Mouse (Mus musculus) CH12.LX (cell line): Measurements from ENCODE around the gene Pcdh7. TPM values are rescaled to one million over a fixed set of nuclear protein-coding genes. Genes with fewer than 3 reads are reported as not detected.

Source experiments
- DNase-seq: peaks from one replicate; pipeline ENCODE4 v3.0.0-alpha.2; 2013; ENCODE audit errors: extremely low read depth
- H3K27ac ChIP-seq: 2 replicates; pipeline ENCODE4 v1.5.1; 2012; ENCODE audit warnings: low read depth, mild to moderate bottlenecking, control low read depth, moderate library complexity; ENCODE audit not compliant: insufficient read depth
- H3K27me3 ChIP-seq: replicated peaks from 2 replicates; pipeline ENCODE3; 2012; ENCODE audit warnings: inconsistent platforms
- H3K36me3 ChIP-seq, 2 experiments: replicated peaks in 1 of 2; 2 replicates each; pipeline versions ENCODE3 to v1.6.1; 2012; ENCODE audit warnings: inconsistent platforms in 1 of 2, low read length in 1 of 2, mild to moderate bottlenecking in 1 of 2, mixed read lengths in 1 of 2, moderate library complexity in 1 of 2; ENCODE audit not compliant: control insufficient read depth in 1 of 2, insufficient read depth in 1 of 2
- H3K4me1 ChIP-seq, 2 experiments: 2 replicates each; pipeline ENCODE4 v1.6.1; 2012; ENCODE audit warnings: inconsistent platforms in 1 of 2, moderate library complexity in 1 of 2; ENCODE audit not compliant: insufficient read depth in 2 of 2, control insufficient read depth in 1 of 2
- H3K4me2 ChIP-seq: 2 replicates; pipeline ENCODE4 v1.6.1; 2012; ENCODE audit warnings: low read depth, mild to moderate bottlenecking, control low read depth; ENCODE audit not compliant: poor library complexity, insufficient read depth, severe bottlenecking
- H3K4me3 ChIP-seq, 3 experiments: fragments of 150-350 bp in 1 of 3; sonication (generic) in 1 of 3; replicated peaks in 1 of 3; 2 replicates each; pipeline versions ENCODE3 to v1.5.1; 2011 to 2012; ENCODE audit warnings: low read depth in 2 of 3, low read length in 2 of 3, mild to moderate bottlenecking in 2 of 3, moderate library complexity in 2 of 3, control low read depth in 1 of 3, improper control_type of control experiment in 1 of 3, inconsistent platforms in 1 of 3, mixed read lengths in 1 of 3; ENCODE audit not compliant: poor library complexity in 1 of 3
- H3K79me2 ChIP-seq: replicated peaks from 2 replicates; pipeline ENCODE4 v1.6.1; 2012; ENCODE audit warnings: mild to moderate bottlenecking, moderate library complexity; ENCODE audit not compliant: control insufficient read depth, poor library complexity, insufficient read depth, severe bottlenecking; ENCODE audit errors: extremely low read depth
- H3K9ac ChIP-seq: 2 replicates; pipeline ENCODE4 v1.6.1; 2012; ENCODE audit warnings: low read depth, mild to moderate bottlenecking, control low read depth, moderate library complexity; ENCODE audit not compliant: insufficient read depth
- H3K9me3 ChIP-seq: replicated peaks from 2 replicates; pipeline ENCODE3; 2012; ENCODE audit warnings: low read length, inconsistent platforms, mixed read lengths
- BHLHE40 ChIP-seq: IDR thresholded peaks from 2 replicates; pipeline ENCODE4 v1.6.1; 2011; ENCODE audit warnings: mild to moderate bottlenecking, low read depth, low read length, improper control_type of control experiment
- CHD1 ChIP-seq: IDR thresholded peaks from 2 replicates; pipeline ENCODE4 v1.6.1; 2012; ENCODE audit warnings: low read depth, low read length, improper control_type of control experiment, inconsistent platforms
- CTCF ChIP-seq, 2 experiments: IDR thresholded peaks in 1 of 2; conservative IDR thresholded peaks in 1 of 2; 2 replicates each; pipeline ENCODE4 v1.5.1; 2011 to 2012; ENCODE audit warnings: low read depth in 2 of 2, low read length in 2 of 2, improper control_type of control experiment in 1 of 2, inconsistent platforms in 1 of 2, mild to moderate bottlenecking in 1 of 2, moderate library complexity in 1 of 2
- EP300 ChIP-seq: IDR thresholded peaks from 2 replicates; pipeline ENCODE4 v1.6.1; 2011; ENCODE audit warnings: low read length, improper control_type of control experiment
- GABPA ChIP-seq: IDR thresholded peaks from 2 replicates; pipeline ENCODE4 v1.6.1; 2012; ENCODE audit warnings: low read depth, low read length, improper control_type of control experiment, inconsistent platforms; ENCODE audit not compliant: insufficient replicate concordance
- HCFC1 ChIP-seq: IDR thresholded peaks from 2 replicates; pipeline ENCODE4 v1.6.1; 2012; ENCODE audit warnings: low read depth, mild to moderate bottlenecking, inconsistent platforms, low read length, improper control_type of control experiment
- IRF4 ChIP-seq: IDR thresholded peaks from 2 replicates; pipeline ENCODE4 v1.6.1; 2014; ENCODE audit warnings: low read depth, mild to moderate bottlenecking, inconsistent platforms, low read length, improper control_type of control experiment
- JUN ChIP-seq: IDR thresholded peaks from 2 replicates; pipeline ENCODE4 v1.6.1; 2011; ENCODE audit warnings: low read depth, mild to moderate bottlenecking, low read length, improper control_type of control experiment, moderate library complexity; ENCODE audit not compliant: insufficient read depth
- KAT2A ChIP-seq: IDR thresholded peaks from 2 replicates; pipeline ENCODE4 v1.6.1; 2012; ENCODE audit warnings: low read length, improper control_type of control experiment, inconsistent platforms; ENCODE audit not compliant: insufficient replicate concordance
- MAFK ChIP-seq: IDR thresholded peaks from 2 replicates; pipeline ENCODE4 v1.6.1; 2011; ENCODE audit warnings: low read length, improper control_type of control experiment; ENCODE audit not compliant: insufficient replicate concordance
- MAX ChIP-seq: IDR thresholded peaks from 2 replicates; pipeline ENCODE4 v1.6.1; 2011; ENCODE audit warnings: low read length, improper control_type of control experiment
- MAZ ChIP-seq: IDR thresholded peaks from 2 replicates; pipeline ENCODE4 v1.6.1; 2012; ENCODE audit warnings: low read depth, mild to moderate bottlenecking, inconsistent platforms, low read length, improper control_type of control experiment, moderate library complexity
- MEF2A ChIP-seq: IDR thresholded peaks from 2 replicates; pipeline ENCODE4 v1.6.1; 2014; ENCODE audit warnings: low read depth, mild to moderate bottlenecking, inconsistent platforms, low read length, improper control_type of control experiment, borderline replicate concordance
- MXI1 ChIP-seq: IDR thresholded peaks from 2 replicates; pipeline ENCODE4 v1.6.1; 2011; ENCODE audit warnings: mild to moderate bottlenecking, low read depth, low read length, improper control_type of control experiment
- MYC ChIP-seq: IDR thresholded peaks from 2 replicates; pipeline ENCODE4 v1.6.1; 2011; ENCODE audit warnings: low read depth, mild to moderate bottlenecking, improper control_type of control experiment, low read length
- NELFE ChIP-seq: IDR thresholded peaks from 2 replicates; pipeline ENCODE4 v1.6.1; 2011; ENCODE audit warnings: low read depth, low read length, improper control_type of control experiment
- NRF1 ChIP-seq: IDR thresholded peaks from 2 replicates; pipeline ENCODE4 v1.6.1; 2014; ENCODE audit warnings: low read depth, mild to moderate bottlenecking, inconsistent platforms, low read length, improper control_type of control experiment, moderate library complexity
- PAX5 ChIP-seq: IDR thresholded peaks from 2 replicates; pipeline ENCODE4 v1.6.1; 2012; ENCODE audit warnings: low read length, inconsistent platforms, mixed read lengths
- RCOR1 ChIP-seq: conservative IDR thresholded peaks from 2 replicates; pipeline ENCODE4 v1.6.1; 2012; ENCODE audit warnings: low read depth, mild to moderate bottlenecking, inconsistent platforms, low read length, improper control_type of control experiment
- SMC3 ChIP-seq: IDR thresholded peaks from 2 replicates; pipeline ENCODE4 v1.6.1; 2011; ENCODE audit warnings: low read depth, low read length, improper control_type of control experiment
- TBP ChIP-seq: conservative IDR thresholded peaks from 2 replicates; pipeline ENCODE4 v1.6.1; 2011; ENCODE audit warnings: low read depth, low read length, improper control_type of control experiment
- TCF12 ChIP-seq: IDR thresholded peaks from 2 replicates; pipeline ENCODE4 v1.6.1; 2014; ENCODE audit warnings: low read depth, mild to moderate bottlenecking, inconsistent platforms, low read length, improper control_type of control experiment
- UBTF ChIP-seq: IDR thresholded peaks from 2 replicates; pipeline ENCODE4 v1.6.1; 2012; ENCODE audit warnings: low read depth, mild to moderate bottlenecking, inconsistent platforms, low read length, improper control_type of control experiment, moderate library complexity
- USF2 ChIP-seq: conservative IDR thresholded peaks from 2 replicates; pipeline ENCODE4 v1.6.1; 2011; ENCODE audit warnings: low read depth, low read length, improper control_type of control experiment
- ZMIZ1 ChIP-seq: IDR thresholded peaks from 2 replicates; pipeline ENCODE4 v1.6.1; 2012; ENCODE audit warnings: low read depth, mild to moderate bottlenecking, inconsistent platforms, low read length, improper control_type of control experiment
- dilution Hi-C: fragments of 300-500 bp; cut with MboI; formaldehyde crosslinking; loops from 2 replicates; pipeline ENCODE4 v1.14.3; 2020; ENCODE audit warnings: low sequenced_read_pairs; ENCODE audit not compliant: extremely low pct_unique_long_range_greater_than_20kb, extremely low pct_ligation_motif_present
- in situ Hi-C: fragments of 300-500 bp; cut with MboI; formaldehyde crosslinking; loops from 3 replicates; pipeline ENCODE4 v1.14.3; 2019; ENCODE audit warnings: low sequenced_read_pairs, low pct_ligation_motif_present, low pct_unique_long_range_greater_than_20kb, mixed read lengths
- polyA plus RNA-seq: library from polyadenylated mRNA; unstranded; fragments of >175 nt; gene quantifications from 2 replicates; pipeline ENCODE4 v1.2.1, GENCODE M21; 2012; ENCODE audit warnings: low read depth; ENCODE audit not compliant: insufficient read length
- total RNA-seq, 2 experiments: library from RNA; depleted of rRNA; stranded (reverse); fragments of 300-350 nt in 1 of 2; fragments of >200 nt in 1 of 2; gene quantifications; 2 replicates each; pipeline ENCODE4 v1.2.3; 2012 to 2014

Gene Pcdh7
- total and polyA plus RNA-seq, 3 experiments, result not detected

DNA sequence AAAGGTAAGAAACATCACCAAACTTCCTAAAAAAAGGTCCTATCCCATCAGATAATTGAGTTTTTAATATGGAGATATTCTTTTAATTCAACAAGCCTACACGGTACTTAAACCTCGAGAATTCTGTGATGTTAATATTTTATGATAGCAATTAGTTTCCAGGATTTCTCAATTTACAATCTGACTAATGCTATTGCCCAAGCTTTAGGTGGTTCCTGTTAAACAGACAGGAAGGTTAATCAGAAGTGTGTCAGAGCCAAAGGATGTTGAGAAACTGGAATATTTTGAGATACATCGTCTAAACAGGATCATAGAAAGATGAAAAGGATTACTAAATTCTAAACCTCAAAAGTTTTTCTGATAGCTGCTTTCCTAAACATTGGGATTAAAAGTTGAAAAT, 222.7 kb downstream of the Pcdh7 start:
- DNase-seq, result no peak
- no peaks in the 10 kb centered on the region for H3K4me1 ChIP-seq
- no peak overlapping the region for H3K9ac ChIP-seq
- no peaks in the 10 kb centered on the region for H3K27me3 ChIP-seq
- H3K4me2 ChIP-seq, result no peak overlapping the region
- no peak overlapping the region for H3K4me3 ChIP-seq
- no peaks in the 10 kb centered on the region for H3K79me2 ChIP-seq
- H3K36me3 ChIP-seq, result no peaks in the 10 kb centered on the region
- no peak for TF ChIP-seq MEF2A
- TF ChIP-seq GABPA, result no peak
- TF ChIP-seq MAFK, result no peak
- TF ChIP-seq MYC, result no peak
- TF ChIP-seq KAT2A, result no peak
- TF ChIP-seq NRF1, result no peak
- no peak for TF ChIP-seq CHD1
- no peak for TF ChIP-seq IRF4
- TF ChIP-seq JUN, result no peak
- TF ChIP-seq EP300, result no peak
- TF ChIP-seq MXI1, result no peak
- TF ChIP-seq ZMIZ1, result no peak
- TF ChIP-seq UBTF, result no peak
- TF ChIP-seq SMC3, result no peak
- no peak for TF ChIP-seq USF2
- dilution Hi-C loops, result no loop called here
- no peak overlapping the region for H3K27ac ChIP-seq
- H3K9me3 ChIP-seq, result peaks cover 2% of the 10 kb centered on the region
- in situ Hi-C loops, result no loop called here

DNA sequence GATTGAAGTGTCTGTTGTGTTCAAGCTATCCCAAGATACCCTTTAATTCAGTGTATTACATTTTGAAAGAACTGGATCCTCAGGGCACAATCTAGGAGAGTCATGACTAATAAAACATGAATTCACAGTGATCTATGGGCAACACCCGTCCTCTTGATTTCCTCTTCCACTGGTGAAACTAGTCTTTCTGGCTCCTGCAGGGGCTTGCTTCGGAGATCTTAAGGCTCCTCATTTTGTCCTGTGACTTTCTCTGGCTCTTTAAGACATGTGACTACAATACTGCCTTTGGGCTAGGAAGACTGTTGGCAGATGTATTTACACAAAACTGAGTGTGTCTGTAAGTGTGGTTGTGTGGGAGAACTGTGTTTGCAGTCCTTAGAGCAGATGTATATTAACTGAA, 225.4 kb downstream of the Pcdh7 start:
- Histone ChIP-seq H3K27ac (no peak overlapping the region), H3K9ac (no peak overlapping the region)
- in situ Hi-C loops, result no loop called here

More for the DNA sequence above, 225.4 kb downstream of the Pcdh7 start:
- Histone ChIP-seq H3K79me2 (no peaks in the 10 kb centered on the region), H3K9me3 (peaks cover 2% of the 10 kb centered on the region), H3K4me2 (no peak overlapping the region), H3K36me3 (no peaks in the 10 kb centered on the region), H3K27me3 (no peaks in the 10 kb centered on the region), H3K4me3 (no peak overlapping the region), H3K4me1 (no peaks in the 10 kb centered on the region)
- dilution Hi-C loops, result no loop called here
- no peak for DNase-seq
- no peak for TF ChIP-seq TBP
- TF ChIP-seq MAZ, result no peak
- no peak for TF ChIP-seq PAX5
- no peak for TF ChIP-seq HCFC1
- TF ChIP-seq CTCF (conservative IDR thresholded peaks at IDR 0.05 in 1 of 2, IDR thresholded peaks at IDR 0.05 in 1 of 2; ENCODE audit: low read depth in 2 of 2, low read length in 2 of 2), result no peak
- no peak for TF ChIP-seq GABPA
- TF ChIP-seq SMC3, result no peak
- TF ChIP-seq MAX, result no peak
- TF ChIP-seq NELFE, result no peak
- no peak for TF ChIP-seq TCF12
- TF ChIP-seq ZMIZ1, result no peak
- TF ChIP-seq USF2, result no peak
- no peak for TF ChIP-seq RCOR1
- TF ChIP-seq MEF2A, result no peak
- TF ChIP-seq CHD1, result no peak
- no peak for TF ChIP-seq EP300
- TF ChIP-seq IRF4, result no peak
- TF ChIP-seq BHLHE40, result no peak
- no peak for TF ChIP-seq UBTF
